Mouse (Mus musculus): ENCODE data around the gene Mdm2. TPM values are rescaled to one million over a fixed set of nuclear protein-coding genes. Genes with fewer than 3 reads are reported as not detected.
"Not testable (repeated sequence)": the region's sequence is repeated elsewhere in the genome, so short reads cannot be mapped to it uniquely, and the experiment has no call there.

Mdm2 gene
- 76.5 and 86.4 TPM in 2 replicates for polyA plus RNA-seq (2016; fragmentation: Nextera tagmentation; extraction: Ambion mirVana)

DNA sequence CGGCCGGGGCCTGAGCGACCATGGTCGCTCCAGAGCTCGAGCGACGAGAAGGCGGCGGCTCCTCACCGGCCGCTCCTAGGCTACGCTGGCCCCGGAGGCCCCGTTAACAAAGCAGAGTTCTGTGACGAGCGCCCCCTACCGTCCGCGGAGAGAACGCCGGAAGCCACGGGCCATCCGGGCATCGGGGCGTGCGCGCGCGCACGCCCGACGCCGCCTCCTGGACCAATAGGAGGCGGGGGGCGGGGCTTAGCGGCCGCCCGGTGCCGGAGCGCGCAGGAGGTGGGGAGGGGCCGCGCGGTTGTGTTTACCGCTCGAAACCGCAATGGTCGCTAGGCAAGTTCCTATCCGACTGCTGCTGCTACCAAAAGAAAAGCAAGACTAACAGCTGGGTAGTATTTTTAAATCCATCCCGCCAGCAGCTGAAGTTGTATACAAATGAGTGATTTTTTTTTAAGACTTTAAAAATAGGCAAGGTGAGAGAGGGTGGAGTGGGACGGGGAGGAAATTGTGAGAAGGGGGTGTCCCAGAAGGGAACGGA lies at the start of gene Mdm2:
Gene Mdm2 (minus strand): TSS at position 155 of the 538 bp plus-strand sequence.
- Histone ChIP-seq H3K4me1 (peaks cover 20% of the 10 kb centered on the region), H3K9me3 (no peaks in the 10 kb centered on the region), H3K4me2 (peak within 1 kb of the TSS; percentile 72), H3K4me3 (replicated peaks) (peak within 1 kb of the TSS; percentile 83), H3K9ac (peak within 1 kb of the TSS; percentile 98), H3K27ac (peak within 1 kb of the TSS; percentile 97), H3K27me3 (no peaks in the 10 kb centered on the region), H3K36me3 (replicated peaks) (peaks cover 21% of the 10 kb centered on the region)
- WGBS: under 1% methylated on average over 52 of the region's 52 CpGs
- peak; percentile 93 for ATAC-seq (ENCODE audit: low FRiP score)

DNA sequence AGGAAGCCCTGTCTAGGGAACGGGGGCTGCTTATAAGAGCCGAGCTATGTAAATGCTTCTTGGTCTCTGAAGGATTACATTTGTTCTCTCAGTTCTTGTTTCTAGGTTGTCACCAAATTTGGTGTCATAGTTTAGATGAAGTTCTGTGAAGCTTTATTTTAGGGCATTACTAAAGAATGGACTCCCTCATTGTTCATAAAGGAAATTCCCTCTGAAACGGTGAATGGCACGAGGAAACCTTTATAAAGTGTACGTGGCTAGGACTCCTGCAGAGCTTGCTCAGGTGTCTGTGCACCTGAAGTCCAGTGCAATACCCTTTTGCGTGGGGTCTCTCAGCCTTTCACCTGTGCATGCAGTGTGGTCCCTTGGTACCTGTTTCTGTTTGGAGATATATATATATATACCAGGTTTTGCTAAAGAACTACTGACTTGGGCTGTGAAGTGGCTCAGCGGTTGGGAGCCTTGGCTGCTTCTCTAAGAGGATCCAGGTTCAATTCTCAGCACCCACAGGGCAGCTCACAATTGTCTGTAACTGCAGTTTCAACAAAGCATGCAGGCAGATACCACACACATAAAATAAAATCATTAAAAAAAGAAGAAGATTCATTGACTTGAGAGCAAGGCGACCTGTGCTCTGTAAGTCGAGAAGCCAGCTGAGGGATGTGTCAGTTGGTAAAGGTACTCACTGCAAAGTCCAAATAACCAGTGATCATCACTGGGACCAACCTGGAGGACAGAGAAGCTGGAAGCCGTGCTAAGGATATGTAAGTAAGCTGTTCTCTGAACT lies 49.5 kb upstream of the Mdm2 start:
- ATAC-seq (ENCODE audit: low FRiP score): no peak
- H3K36me3 ChIP-seq (replicated peaks): peaks cover 95% of the 10 kb centered on the region
- H3K27me3 ChIP-seq: no peaks in the 10 kb centered on the region
- H3K4me1 ChIP-seq: no peaks in the 10 kb centered on the region
- H3K4me3 ChIP-seq (replicated peaks): no peak overlapping the region
- WGBS: 94% methylated on average over 10 of the region's 10 CpGs
- H3K27ac ChIP-seq: no peak overlapping the region
- H3K9ac ChIP-seq: no peak overlapping the region
- no peak overlapping the region for H3K4me2 ChIP-seq
- no peaks in the 10 kb centered on the region for H3K9me3 ChIP-seq

DNA sequence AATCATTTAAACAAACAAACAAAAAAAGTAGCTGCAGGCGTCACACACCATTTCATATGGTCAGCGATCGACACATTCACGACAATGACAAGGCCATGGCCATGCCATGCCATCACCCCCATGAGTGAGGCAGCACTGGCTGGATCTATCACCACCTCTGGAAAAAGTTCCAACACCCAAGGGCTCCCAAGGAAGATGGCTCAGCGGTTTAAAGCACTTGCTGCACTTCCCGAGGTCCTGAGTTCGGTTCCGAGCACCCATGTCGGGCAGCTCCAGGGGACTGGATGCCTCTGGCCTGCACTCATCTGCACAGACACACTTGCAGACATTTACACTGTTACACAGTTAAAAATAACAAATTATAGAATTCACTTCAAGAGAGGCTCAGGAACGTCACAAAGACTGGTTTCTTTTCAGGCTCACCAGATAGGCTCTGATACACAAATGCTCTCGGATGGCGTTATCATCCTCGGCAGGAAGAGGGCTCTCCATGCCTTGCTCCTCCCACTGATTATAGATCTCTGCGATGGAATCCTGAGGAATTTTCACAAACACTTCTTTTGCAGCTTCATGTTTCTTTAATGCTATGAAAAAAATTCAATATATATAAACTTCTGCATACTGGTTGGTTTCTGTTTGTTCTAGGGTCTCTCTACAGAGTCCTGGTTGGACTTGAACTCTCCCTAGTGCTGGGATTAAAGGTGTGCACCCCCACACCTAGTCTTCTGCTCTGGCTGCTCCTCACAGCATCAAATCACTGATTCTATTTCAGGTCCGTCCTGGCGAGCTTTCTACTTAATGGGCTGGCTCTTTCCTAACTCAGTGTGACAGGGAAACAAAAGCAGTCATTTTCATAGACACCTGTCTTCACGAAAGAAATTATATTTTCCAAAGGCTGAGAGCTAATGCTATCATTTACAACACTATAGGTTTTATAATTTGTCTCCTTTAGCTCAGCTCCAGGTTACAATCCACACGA lies 48.5 kb upstream of the Mdm2 start:
- H3K27me3 ChIP-seq: no peaks in the 10 kb centered on the region
- no peak overlapping the region for H3K4me3 ChIP-seq (replicated peaks)
- H3K4me2 ChIP-seq: no peak overlapping the region
- no peak for ATAC-seq (ENCODE audit: low FRiP score)
- no peak overlapping the region for H3K9ac ChIP-seq
- no peaks in the 10 kb centered on the region for H3K9me3 ChIP-seq
- no peaks in the 10 kb centered on the region for H3K4me1 ChIP-seq
- H3K36me3 ChIP-seq (replicated peaks): peaks cover 95% of the 10 kb centered on the region
- 91% methylated on average over 18 of the region's 18 CpGs for WGBS
- H3K27ac ChIP-seq: no peak overlapping the region

DNA sequence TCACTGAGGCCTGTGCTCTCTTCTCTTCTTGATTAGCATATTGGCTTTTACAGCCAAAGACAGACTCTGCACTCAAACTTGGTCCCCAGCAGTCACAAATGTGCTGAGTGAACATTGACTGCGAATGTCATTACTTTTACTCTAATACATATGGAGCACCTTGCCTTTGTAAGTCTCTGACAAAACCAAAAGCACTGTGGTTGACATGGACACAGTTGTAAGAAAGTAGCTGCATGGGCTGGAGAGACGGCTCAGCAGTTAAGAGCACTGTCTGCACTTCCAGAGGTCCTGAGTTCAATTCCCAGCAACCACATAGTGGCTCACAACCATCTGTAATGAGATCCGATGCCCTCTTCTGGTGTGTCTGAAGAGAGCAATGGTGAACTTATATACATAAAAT lies 47.8 kb upstream of the Mdm2 start:
- not testable (repeated sequence) for H3K9me3 ChIP-seq; H3K4me2 ChIP-seq; H3K4me1 ChIP-seq; ATAC-seq (ENCODE audit: low FRiP score); H3K27me3 ChIP-seq; H3K9ac ChIP-seq; H3K4me3 ChIP-seq (replicated peaks); H3K27ac ChIP-seq
- 94% methylated on average over 3 of the region's 3 CpGs for WGBS
- peaks cover 91% of the 10 kb centered on the region for H3K36me3 ChIP-seq (replicated peaks)

DNA sequence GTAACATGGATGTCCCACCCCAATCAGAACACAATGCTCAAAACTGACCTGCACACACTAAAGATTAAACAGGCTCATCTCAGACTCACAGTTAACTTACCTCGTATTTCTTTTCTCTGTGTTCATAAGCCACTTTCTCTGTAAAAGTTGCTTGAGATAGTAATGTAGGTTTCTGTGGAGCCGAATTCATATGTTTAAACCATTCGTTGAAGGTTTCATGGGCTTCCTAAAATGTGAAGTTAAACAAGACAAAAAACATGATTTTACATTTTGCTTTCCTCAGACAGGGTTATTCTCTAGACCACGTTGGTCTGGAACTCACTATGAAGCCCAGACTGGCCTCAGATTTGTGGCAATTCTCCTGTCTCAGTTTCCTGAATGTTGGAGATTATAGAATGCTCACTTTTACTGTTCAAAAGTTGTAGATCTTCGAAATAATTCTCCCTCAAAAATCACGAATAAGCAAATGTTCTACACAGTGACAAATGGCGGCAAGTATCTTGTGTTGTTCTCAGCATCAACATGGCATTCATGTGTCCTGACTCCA lies 47.3 kb upstream of the Mdm2 start:
- ATAC-seq (ENCODE audit: low FRiP score): no peak
- Histone ChIP-seq H3K27me3 (no peaks in the 10 kb centered on the region), H3K4me1 (no peaks in the 10 kb centered on the region), H3K36me3 (replicated peaks) (peaks cover 88% of the 10 kb centered on the region), H3K9me3 (no peaks in the 10 kb centered on the region), H3K9ac (no peak overlapping the region), H3K4me3 (replicated peaks) (no peak overlapping the region), H3K4me2 (no peak overlapping the region), H3K27ac (no peak overlapping the region)
- WGBS: 93% methylated on average over 7 of the region's 7 CpGs

DNA sequence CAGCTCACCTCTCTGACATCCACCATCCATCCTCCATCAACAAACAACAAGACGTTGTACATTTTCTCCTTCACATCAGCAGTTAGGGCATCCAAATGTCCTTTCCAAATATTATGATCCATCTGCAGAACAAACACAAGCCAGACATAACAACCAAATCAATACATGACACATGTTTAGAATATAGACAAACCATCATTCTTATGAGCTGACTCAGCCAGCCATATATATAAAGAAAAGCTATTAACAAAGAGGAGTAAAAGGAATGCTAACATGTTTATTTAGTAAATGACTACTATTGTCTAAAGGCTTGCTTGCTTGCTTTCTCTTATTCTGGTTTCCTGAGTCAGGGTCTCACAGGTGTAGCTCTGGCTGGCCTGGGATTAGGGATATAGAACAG lies 46.7 kb upstream of the Mdm2 start:
- ATAC-seq (ENCODE audit: low FRiP score): no peak
- H3K9ac ChIP-seq: no peak overlapping the region

DNA sequence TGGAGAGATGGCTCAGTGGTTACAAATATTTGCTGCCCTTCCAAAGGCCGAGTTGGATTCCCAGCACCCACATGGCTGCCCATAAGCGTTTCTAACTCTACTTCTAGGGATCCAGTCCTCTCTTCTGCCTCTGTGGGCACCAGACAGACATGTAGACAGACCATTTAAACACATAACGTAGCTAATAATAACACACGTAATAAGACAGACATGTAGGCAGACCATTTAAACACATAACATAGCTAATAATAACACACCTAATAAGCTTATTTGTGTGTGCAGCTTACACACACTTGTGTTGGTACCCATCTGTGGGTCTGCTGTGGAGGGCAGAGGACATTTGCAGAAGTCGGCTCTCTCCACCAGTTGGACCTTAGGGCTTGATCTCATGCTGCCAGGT lies 46.2 kb upstream of the Mdm2 start:
- peaks cover 84% of the 10 kb centered on the region for H3K36me3 ChIP-seq (replicated peaks)
- ATAC-seq (ENCODE audit: low FRiP score): no peak
- H3K27me3 ChIP-seq: no peaks in the 10 kb centered on the region
- H3K4me2 ChIP-seq: no peak overlapping the region
- no peak overlapping the region for H3K4me3 ChIP-seq (replicated peaks)
- H3K27ac ChIP-seq: no peak overlapping the region
- H3K9ac ChIP-seq: no peak overlapping the region
- no peaks in the 10 kb centered on the region for H3K4me1 ChIP-seq
- H3K9me3 ChIP-seq: no peaks in the 10 kb centered on the region
- WGBS: 93% methylated on average over 5 of the region's 5 CpGs

More for the DNA sequence above, 46.7 kb upstream of the Mdm2 start:
- Histone ChIP-seq H3K9me3 (no peaks in the 10 kb centered on the region), H3K27me3 (no peaks in the 10 kb centered on the region), H3K4me2 (no peak overlapping the region), H3K36me3 (replicated peaks) (peaks cover 83% of the 10 kb centered on the region), H3K4me3 (replicated peaks) (no peak overlapping the region), H3K27ac (no peak overlapping the region), H3K4me1 (no peaks in the 10 kb centered on the region)
- WGBS: 94% methylated on average over 1 of the region's 1 CpGs

DNA sequence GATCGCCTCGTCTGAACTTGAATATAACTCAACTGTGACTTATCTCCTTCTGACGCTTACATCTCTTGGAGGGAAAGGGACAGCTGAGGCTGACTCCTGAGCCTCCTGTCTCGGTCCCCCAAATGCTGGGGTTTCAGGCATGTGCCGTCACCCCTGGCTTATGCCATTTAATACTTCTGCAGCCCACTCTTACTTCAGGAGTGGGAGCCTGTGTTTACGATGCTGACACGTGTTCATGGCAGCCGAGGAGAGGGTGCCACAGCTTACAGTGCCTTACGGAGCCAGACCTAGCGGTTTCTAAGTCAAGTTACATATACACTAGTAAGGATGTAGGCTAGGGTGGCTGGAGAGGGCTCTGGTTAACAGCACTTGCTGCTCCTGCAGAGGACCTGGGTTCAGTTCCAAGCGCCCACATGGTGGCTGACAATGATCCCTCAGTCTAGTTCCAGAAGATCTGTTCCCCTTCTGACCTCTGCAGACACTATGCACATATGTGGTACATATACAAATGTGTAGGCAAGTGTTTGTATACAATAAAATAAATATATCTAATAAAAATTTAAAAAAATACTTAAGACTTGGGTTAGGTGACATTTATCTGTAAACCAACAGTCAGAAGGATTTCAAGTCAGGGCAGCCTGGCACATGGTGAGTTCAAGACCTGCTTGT lies 45.4 kb upstream of the Mdm2 start:
- no peak overlapping the region for H3K27ac ChIP-seq
- ATAC-seq (ENCODE audit: low FRiP score): no peak
- 96% methylated on average over 11 of the region's 11 CpGs for WGBS
- no peak overlapping the region for H3K9ac ChIP-seq
- no peaks in the 10 kb centered on the region for H3K9me3 ChIP-seq
- no peaks in the 10 kb centered on the region for H3K4me1 ChIP-seq
- no peak overlapping the region for H3K4me2 ChIP-seq
- peaks cover 84% of the 10 kb centered on the region for H3K36me3 ChIP-seq (replicated peaks)
- H3K4me3 ChIP-seq (replicated peaks): no peak overlapping the region
- no peaks in the 10 kb centered on the region for H3K27me3 ChIP-seq

DNA sequence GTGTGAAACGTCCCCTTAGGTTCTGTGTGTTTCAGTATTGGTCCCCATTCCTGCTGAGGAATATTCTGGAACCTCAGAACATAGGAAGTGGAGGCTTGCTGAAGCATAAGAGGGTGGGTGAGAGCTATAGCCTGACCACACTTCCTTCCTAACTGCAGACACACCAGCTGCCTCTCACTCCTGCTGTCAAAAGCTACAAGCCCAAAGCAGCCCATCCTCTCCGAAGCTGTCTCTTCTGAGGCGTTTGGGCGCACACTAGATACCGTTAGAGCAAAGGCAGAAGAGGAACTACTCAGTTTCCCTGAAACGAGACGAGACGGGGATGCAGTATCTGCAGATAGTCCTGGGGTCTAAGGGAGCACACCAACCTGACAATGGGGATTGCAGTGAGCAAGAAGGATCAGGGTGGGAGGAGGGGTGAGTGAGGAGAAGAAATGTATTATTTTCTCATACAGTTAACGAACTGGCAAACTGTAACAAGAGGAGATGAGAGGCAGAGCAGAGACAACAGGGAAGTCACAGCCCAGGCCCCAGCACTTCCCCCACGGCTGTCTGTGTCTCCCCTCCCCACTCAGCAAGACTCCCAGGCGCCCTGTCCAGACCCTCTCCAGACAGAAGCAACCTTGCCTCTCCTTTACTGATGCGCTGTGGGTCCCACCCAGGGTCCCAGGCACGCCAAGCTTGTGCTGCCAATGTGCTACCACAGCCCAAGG lies 44.7 kb upstream of the Mdm2 start:
- peaks cover 81% of the 10 kb centered on the region for H3K36me3 ChIP-seq (replicated peaks)

DNA sequence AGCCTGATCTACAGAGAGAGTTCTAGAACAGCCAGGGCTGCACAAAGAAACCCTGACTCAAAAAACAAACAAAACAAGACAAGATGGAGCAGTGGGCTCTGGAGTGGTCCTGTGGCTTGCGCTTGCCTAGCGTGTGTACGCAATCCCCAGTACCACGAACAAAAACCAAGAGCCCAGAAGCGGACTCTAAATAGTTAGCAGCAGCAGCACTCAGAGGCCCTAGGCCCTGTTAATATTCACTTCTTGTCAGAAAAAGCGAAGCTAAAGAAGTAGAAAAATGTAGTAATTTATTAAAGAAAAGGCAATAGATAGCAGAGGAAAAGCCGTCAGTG lies 44.0 kb upstream of the Mdm2 start:
- no peak overlapping the region for H3K9ac ChIP-seq
- H3K4me2 ChIP-seq: no peak overlapping the region
- peaks cover 81% of the 10 kb centered on the region for H3K36me3 ChIP-seq (replicated peaks)
- H3K27ac ChIP-seq: no peak overlapping the region
- no peaks in the 10 kb centered on the region for H3K27me3 ChIP-seq
- no peak overlapping the region for H3K4me3 ChIP-seq (replicated peaks)
- H3K4me1 ChIP-seq: no peaks in the 10 kb centered on the region
- WGBS: 97% methylated on average over 7 of the region's 7 CpGs
- no peaks in the 10 kb centered on the region for H3K9me3 ChIP-seq
- no peak for ATAC-seq (ENCODE audit: low FRiP score)

More for the DNA sequence above, 44.7 kb upstream of the Mdm2 start:
- H3K9ac ChIP-seq: no peak overlapping the region
- H3K9me3 ChIP-seq: no peaks in the 10 kb centered on the region
- no peaks in the 10 kb centered on the region for H3K27me3 ChIP-seq
- H3K4me1 ChIP-seq: no peaks in the 10 kb centered on the region
- H3K27ac ChIP-seq: no peak overlapping the region
- WGBS: 93% methylated on average over 13 of the region's 13 CpGs
- H3K4me3 ChIP-seq (replicated peaks): no peak overlapping the region
- ATAC-seq (ENCODE audit: low FRiP score): no peak
- H3K4me2 ChIP-seq: no peak overlapping the region
